Mouse (Mus musculus): ENCODE measurements at regions not wholly inside any gene's neighbourhood (a gene's known extent, or its start where the extent isn't known, plus 50 kb on each side); places are given as distances from the start of the nearest gene placed in this dataset.

GRCm38 (mm10) chr4:56157521-56158065, 582.3 kb upstream of the Gm26657 start:
- Histone ChIP-seq H3K27ac (no peak overlapping the region), H3K9me3 (no peaks in the 10 kb centered on the region), H3K36me3 (replicated peaks) (no peaks in the 10 kb centered on the region), H3K4me1 (peaks cover 11% of the 10 kb centered on the region), H3K4me3 (no peak overlapping the region), H3K27me3 (ENCODE audit: poor library complexity, severe bottlenecking) (no peaks in the 10 kb centered on the region)
- DNase-seq (ENCODE audit: extremely low spot score, low spot score): no peak
- WGBS: 91% methylated on average over 3 of the region's 3 CpGs

- H3K9me3 ChIP-seq: no peaks in the 10 kb centered on the region
- no peaks in the 10 kb centered on the region for H3K4me1 ChIP-seq
- no peak overlapping the region for H3K4me3 ChIP-seq
- no peaks in the 10 kb centered on the region for H3K36me3 ChIP-seq (replicated peaks)
- no peaks in the 10 kb centered on the region for H3K27me3 ChIP-seq (ENCODE audit: poor library complexity, severe bottlenecking)
- no peak overlapping the region for H3K27ac ChIP-seq
- 91% methylated on average over 1 of the region's 1 CpGs for WGBS
- DNase-seq (ENCODE audit: extremely low spot score, low spot score): no peak
These were observed 589.2 kb upstream of the Gm26657 start for GRCm38 (mm10) chr4:56150716-56151115.

- Histone ChIP-seq H3K9me3 (no peaks in the 10 kb centered on the region), H3K36me3 (replicated peaks) (no peaks in the 10 kb centered on the region), H3K4me3 (no peak overlapping the region), H3K27ac (no peak overlapping the region), H3K4me1 (no peaks in the 10 kb centered on the region; the same call in 1 of the 2 replicates), H3K27me3 (ENCODE audit: poor library complexity, severe bottlenecking) (no peaks in the 10 kb centered on the region)
- WGBS: 90% methylated on average over 2 of the region's 2 CpGs
- DNase-seq (ENCODE audit: extremely low spot score, low spot score): no peak
These were observed 596.0 kb upstream of the Gm26657 start for GRCm38 (mm10) chr4:56143827-56144226.

GRCm38 (mm10) chr4:56136837-56137236, 603.0 kb upstream of the Gm26657 start:
- DNase-seq (ENCODE audit: extremely low spot score, low spot score): no peak
- 96% methylated on average over 3 of the region's 3 CpGs for WGBS
- H3K36me3 ChIP-seq (replicated peaks): no peaks in the 10 kb centered on the region
- no peaks in the 10 kb centered on the region for H3K27me3 ChIP-seq (ENCODE audit: poor library complexity, severe bottlenecking)
- H3K27ac ChIP-seq: no peak overlapping the region
- no peak overlapping the region for H3K4me3 ChIP-seq
- no peaks in the 10 kb centered on the region for H3K4me1 ChIP-seq
- H3K9me3 ChIP-seq: no peaks in the 10 kb centered on the region

- Histone ChIP-seq H3K27ac (no peak overlapping the region), H3K4me1 (no peaks in the 10 kb centered on the region), H3K27me3 (ENCODE audit: poor library complexity, severe bottlenecking) (no peaks in the 10 kb centered on the region), H3K9me3 (no peaks in the 10 kb centered on the region), H3K4me3 (no peak overlapping the region), H3K36me3 (replicated peaks) (no peaks in the 10 kb centered on the region)
- DNase-seq (ENCODE audit: extremely low spot score, low spot score): no peak
- 86% methylated on average over 5 of the region's 5 CpGs for WGBS
These were observed 602.1 kb upstream of the Klf4 start for GRCm38 (mm10) chr4:56134350-56134749.

GRCm38 (mm10) chr4:56127730-56128482, 595.6 kb upstream of the Klf4 start:
- Histone ChIP-seq H3K4me3 (no peak overlapping the region), H3K36me3 (replicated peaks) (no peaks in the 10 kb centered on the region), H3K27ac (no peak overlapping the region), H3K4me1 (no peaks in the 10 kb centered on the region), H3K27me3 (ENCODE audit: poor library complexity, severe bottlenecking) (no peaks in the 10 kb centered on the region), H3K9me3 (no peaks in the 10 kb centered on the region)
- 85% methylated on average over 8 of the region's 8 CpGs for WGBS
- no peak for DNase-seq (ENCODE audit: extremely low spot score, low spot score)

GRCm38 (mm10) chr4:56124515-56124914, 592.2 kb upstream of the Klf4 start:
- H3K27me3 ChIP-seq (ENCODE audit: poor library complexity, severe bottlenecking): no peaks in the 10 kb centered on the region
- no peak for DNase-seq (ENCODE audit: extremely low spot score, low spot score)
- H3K4me3 ChIP-seq: no peak overlapping the region
- H3K27ac ChIP-seq: no peak overlapping the region
- H3K9me3 ChIP-seq: no peaks in the 10 kb centered on the region
- no peaks in the 10 kb centered on the region for H3K4me1 ChIP-seq
- no peaks in the 10 kb centered on the region for H3K36me3 ChIP-seq (replicated peaks)

- Histone ChIP-seq H3K4me1 (no peaks in the 10 kb centered on the region), H3K27me3 (ENCODE audit: poor library complexity, severe bottlenecking) (no peaks in the 10 kb centered on the region), H3K36me3 (replicated peaks) (no peaks in the 10 kb centered on the region), H3K27ac (no peak overlapping the region), H3K4me3 (no peak overlapping the region), H3K9me3 (no peaks in the 10 kb centered on the region)
- 94% methylated on average over 5 of the region's 5 CpGs for WGBS
- no peak for DNase-seq (ENCODE audit: extremely low spot score, low spot score)
These were observed 589.9 kb upstream of the Klf4 start for GRCm38 (mm10) chr4:56122198-56122597.

GRCm38 (mm10) chr4:56121664-56122063, 589.4 kb upstream of the Klf4 start:
- WGBS: 94% methylated on average over 5 of the region's 5 CpGs
- H3K9me3 ChIP-seq: no peaks in the 10 kb centered on the region
- H3K27me3 ChIP-seq (ENCODE audit: poor library complexity, severe bottlenecking): no peaks in the 10 kb centered on the region
- H3K27ac ChIP-seq: no peak overlapping the region
- no peaks in the 10 kb centered on the region for H3K4me1 ChIP-seq
- no peak overlapping the region for H3K4me3 ChIP-seq
- no peaks in the 10 kb centered on the region for H3K36me3 ChIP-seq (replicated peaks)
- no peak for DNase-seq (ENCODE audit: extremely low spot score, low spot score)

- no peak overlapping the region for H3K4me3 ChIP-seq
- H3K27me3 ChIP-seq (ENCODE audit: poor library complexity, severe bottlenecking): no peaks in the 10 kb centered on the region
- no peaks in the 10 kb centered on the region for H3K4me1 ChIP-seq
- DNase-seq (ENCODE audit: extremely low spot score, low spot score): no peak
- WGBS: 93% methylated on average over 11 of the region's 11 CpGs
- H3K9me3 ChIP-seq: no peaks in the 10 kb centered on the region
- H3K36me3 ChIP-seq (replicated peaks): no peaks in the 10 kb centered on the region
- no peak overlapping the region for H3K27ac ChIP-seq
These were observed 588.1 kb upstream of the Klf4 start for GRCm38 (mm10) chr4:56120357-56120756.

GRCm38 (mm10) chr4:56113701-56114196, 581.5 kb upstream of the Klf4 start:
- DNase-seq (ENCODE audit: extremely low spot score, low spot score): no peak
- H3K9me3 ChIP-seq: no peaks in the 10 kb centered on the region
- H3K36me3 ChIP-seq (replicated peaks): no peaks in the 10 kb centered on the region
- H3K27ac ChIP-seq: no peak overlapping the region
- WGBS: 71% methylated on average over 10 of the region's 10 CpGs
- no peaks in the 10 kb centered on the region for H3K4me1 ChIP-seq
- no peaks in the 10 kb centered on the region for H3K27me3 ChIP-seq (ENCODE audit: poor library complexity, severe bottlenecking)
- H3K4me3 ChIP-seq: no peak overlapping the region

GRCm38 (mm10) chr4:56112931-56113700, 580.9 kb upstream of the Klf4 start:
- Histone ChIP-seq H3K9me3 (no peaks in the 10 kb centered on the region), H3K27me3 (ENCODE audit: poor library complexity, severe bottlenecking) (no peaks in the 10 kb centered on the region), H3K4me3 (no peak overlapping the region), H3K27ac (no peak overlapping the region), H3K36me3 (replicated peaks) (no peaks in the 10 kb centered on the region), H3K4me1 (no peaks in the 10 kb centered on the region)
- DNase-seq (ENCODE audit: extremely low spot score, low spot score): no peak
- WGBS: 77% methylated on average over 9 of the region's 9 CpGs

GRCm38 (mm10) chr4:56106962-56107361, 574.7 kb upstream of the Klf4 start:
- H3K27ac ChIP-seq: no peak overlapping the region
- no peaks in the 10 kb centered on the region for H3K27me3 ChIP-seq (ENCODE audit: poor library complexity, severe bottlenecking)
- H3K4me3 ChIP-seq: no peak overlapping the region
- 82% methylated on average over 4 of the region's 4 CpGs for WGBS
- no peaks in the 10 kb centered on the region for H3K36me3 ChIP-seq (replicated peaks)
- no peaks in the 10 kb centered on the region for H3K4me1 ChIP-seq
- DNase-seq (ENCODE audit: extremely low spot score, low spot score): no peak
- no peaks in the 10 kb centered on the region for H3K9me3 ChIP-seq
